Mouse (Mus musculus) bone marrow macrophage, adult 2 months (primary cell): ENCODE measurements around the gene Rps7.

Source experiments
- CTCF ChIP-seq: IDR thresholded peaks from 2 replicates; pipeline ENCODE4 v1.5.1; 2012; ENCODE audit warnings: low read depth, mild to moderate bottlenecking, low read length, moderate library complexity
- POLR2A ChIP-seq: IDR thresholded peaks from 2 replicates; pipeline ENCODE4 v1.6.1; 2012; ENCODE audit warnings: mild to moderate bottlenecking, low read depth, low read length, borderline replicate concordance

DNA sequence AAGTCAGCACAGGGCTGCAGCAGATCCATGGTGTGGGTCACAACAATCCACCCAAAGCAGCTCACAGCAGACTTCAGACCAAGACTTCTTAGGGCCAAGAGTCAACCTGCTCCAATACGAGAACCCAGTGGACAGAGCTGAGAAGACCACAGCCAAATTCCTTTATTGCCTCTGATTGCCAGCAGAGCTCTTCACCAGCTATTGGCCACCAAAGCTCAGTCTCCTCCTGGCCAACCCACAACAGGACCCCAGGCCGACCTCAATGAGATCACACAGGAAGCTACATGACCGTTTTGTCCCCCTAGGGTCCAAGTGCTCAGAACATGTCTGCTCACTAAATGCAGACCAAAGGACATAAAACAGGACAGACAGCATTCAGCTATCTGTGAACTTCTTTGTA, 37.6 kb downstream of the Rps7 start:
- no peak for TF ChIP-seq POLR2A
- no peak for TF ChIP-seq CTCF
